Mouse (Mus musculus): ENCODE results near the gene 1700056E22Rik. TPM values are rescaled to one million over a fixed set of nuclear protein-coding genes. Genes with fewer than 3 reads are reported as not detected.

1700056E22Rik gene
- total RNA-seq, 2 experiments from 2014 or later = not detected

Other genes starting within 250 kb of the 1700056E22Rik start
- 0.96 and 1.4 TPM in 2 replicates for gene Dusp10, start 21.0 kb downstream of the 1700056E22Rik start, total RNA-seq (2014; fragmentation: Nextera tagmentation)
- 2.8 and 5.8 TPM in 2 replicates for gene Dusp10, start 21.0 kb downstream of the 1700056E22Rik start, total RNA-seq (2017)